ENCODE assay signal across 11 mouse cellular contexts in genomic region chr16:64166676-64167407, GRCm38 (mm10).
A peak's percentile ranks its signal among the peaks of the same experiment; 100 is the strongest.
DNase-seq lines count a peak whose midpoint lies in the region; ATAC-seq lines count a peak whose summit lies in the region.
"Had no signal": no experiment of that assay in that cellular context is flagged by ENCODE, and none has a peak within 500 bp of the region (broad histone marks: within the 10 kb centered on the region; RNA-seq: fewer than 3 reads in every experiment).

No protein-coding gene starts in this region.

- no peak overlapping the region for H3K27ac ChIP-seq in heart, embryonic 11.5 days (ENCODE audit: low read depth, low read length)
- no peak overlapping the region for H3K27ac ChIP-seq in lung, embryonic 16.5 days (ENCODE audit: low read length)
- peak overlapping the region; percentile 46 for H3K27ac ChIP-seq in forebrain, embryonic 15.5 days (replicated peaks)

- no peak overlapping the region for H3K4me3 ChIP-seq in heart, embryonic 11.5 days (ENCODE audit: low read depth, low read length)
- H3K4me3 ChIP-seq in lung, embryonic 16.5 days (ENCODE audit: low read length) = no peak overlapping the region
- H3K4me3 ChIP-seq in forebrain, embryonic 15.5 days = no peak overlapping the region
- H3K4me3 ChIP-seq: myocyte had no signal

- 0 out of 2 replicates have a peak, but pooled peaks have one; percentile 63 for ATAC-seq in heart, embryonic 11.5 days (replicated peaks; ENCODE audit: insufficient number of reproducible peaks, low FRiP score, low TSS enrichment)
- no peak for ATAC-seq in lung, embryonic 16.5 days (ENCODE audit: low read depth)
- peak; percentile 60 for ATAC-seq in forebrain, embryonic 15.5 days (replicated peaks)
- ATAC-seq: hindbrain, embryonic 16.5 days; liver, postnatal 0 days had no signal

- peaks cover 4% of the 10 kb centered on the region; the same call in 1 of the 2 replicates for H3K4me1 ChIP-seq in heart, embryonic 11.5 days (ENCODE audit: control insufficient read depth, insufficient read depth, low read length)
- H3K4me1 ChIP-seq in lung, embryonic 16.5 days (replicated peaks; ENCODE audit: control insufficient read depth, insufficient read depth, low read length) = no peaks in the 10 kb centered on the region
- H3K4me1 ChIP-seq in forebrain, embryonic 15.5 days = peaks cover 15% of the 10 kb centered on the region

- H3K27me3 ChIP-seq in heart, embryonic 11.5 days (ENCODE audit: control insufficient read depth, insufficient read depth, low read length) = no peaks in the 10 kb centered on the region
- H3K27me3 ChIP-seq in lung, embryonic 16.5 days (ENCODE audit: control insufficient read depth, insufficient read depth, low read depth, low read length) = no peaks in the 10 kb centered on the region
- no peaks in the 10 kb centered on the region for H3K27me3 ChIP-seq in forebrain, embryonic 15.5 days

- WGBS in heart, embryonic 11.5 days (ENCODE audit: insufficient replicate concordance) = 21% methylated on average over 8 of the region's 8 CpGs
- WGBS in lung, embryonic 16.5 days = 20% methylated on average over 8 of the region's 8 CpGs
- WGBS in forebrain, embryonic 15.5 days = 15% methylated on average over 8 of the region's 8 CpGs

- H3K4me2 ChIP-seq in heart, embryonic 11.5 days = peak overlapping the region; percentile 2
- H3K4me2 ChIP-seq in lung, embryonic 16.5 days (ENCODE audit: low read depth, low read length) = peak overlapping the region; percentile 29; the same call in 1 of the 2 replicates
- H3K4me2 ChIP-seq in forebrain, embryonic 15.5 days (replicated peaks) = no peak overlapping the region

- H3K36me3 ChIP-seq in heart, embryonic 11.5 days (ENCODE audit: control insufficient read depth, insufficient read depth, low read length) = no peaks in the 10 kb centered on the region
- no peaks in the 10 kb centered on the region for H3K36me3 ChIP-seq in lung, embryonic 16.5 days (ENCODE audit: control insufficient read depth, insufficient read depth, low read length)
- no peaks in the 10 kb centered on the region for H3K36me3 ChIP-seq in forebrain, embryonic 15.5 days

- no peaks in the 10 kb centered on the region for H3K9me3 ChIP-seq in heart, embryonic 11.5 days (replicated peaks; ENCODE audit: control insufficient read depth, low read length)
- no peaks in the 10 kb centered on the region for H3K9me3 ChIP-seq in lung, embryonic 16.5 days (ENCODE audit: control insufficient read depth, low read length)
- no peaks in the 10 kb centered on the region for H3K9me3 ChIP-seq in forebrain, embryonic 15.5 days

- H3K9ac ChIP-seq in heart, embryonic 11.5 days (ENCODE audit: low read depth, low read length) = no peak overlapping the region
- no peak overlapping the region for H3K9ac ChIP-seq in lung, embryonic 16.5 days (ENCODE audit: low read length)
- no peak overlapping the region for H3K9ac ChIP-seq in forebrain, embryonic 15.5 days (replicated peaks)
- H3K9ac ChIP-seq: liver, postnatal 0 days had no signal

- intact Hi-C loops in heart, postnatal 25 days (cut with DNase I) = no loop called here

- no peak for DNase-seq in heart, postnatal 25 days (ENCODE audit: low spot score)
- no peak for DNase-seq in lung, adult 18-20 months
- DNase-seq in adrenal gland, postnatal 14 days = peak; percentile 26
- no peak for DNase-seq in thymus, postnatal 25 days
- DNase-seq in kidney, adult 18-20 months = no peak
- DNase-seq: liver, postnatal 0 days had no signal
